Mouse (Mus musculus): Measurements from ENCODE around the gene Tmcc1.
"Not testable (repeated sequence)": the region's sequence is repeated elsewhere in the genome, so short reads cannot be mapped to it uniquely, and the experiment has no call there.

Gene Tmcc1

DNA sequence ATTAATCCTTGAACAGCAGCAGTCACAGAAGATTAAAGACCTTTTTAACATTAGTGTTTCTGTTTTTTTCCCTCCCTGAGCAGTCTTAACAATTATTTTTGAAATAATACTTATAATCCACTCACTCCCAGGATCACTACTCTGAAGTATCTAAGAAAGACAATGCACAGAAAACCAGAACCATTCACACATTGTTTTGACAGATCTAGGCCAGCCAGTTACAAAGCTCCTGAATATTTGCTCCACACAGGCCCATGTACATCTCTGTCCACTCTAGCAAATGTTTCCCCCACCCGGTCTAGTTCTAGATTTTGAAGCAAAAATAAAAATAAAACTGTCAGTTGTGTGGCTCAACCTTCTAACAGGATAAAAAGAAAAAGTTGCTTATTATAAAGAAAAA is 45.9 kb downstream of the Tmcc1 start:
- DNase-seq (ENCODE audit: low read depth, low spot score): no peak

DNA sequence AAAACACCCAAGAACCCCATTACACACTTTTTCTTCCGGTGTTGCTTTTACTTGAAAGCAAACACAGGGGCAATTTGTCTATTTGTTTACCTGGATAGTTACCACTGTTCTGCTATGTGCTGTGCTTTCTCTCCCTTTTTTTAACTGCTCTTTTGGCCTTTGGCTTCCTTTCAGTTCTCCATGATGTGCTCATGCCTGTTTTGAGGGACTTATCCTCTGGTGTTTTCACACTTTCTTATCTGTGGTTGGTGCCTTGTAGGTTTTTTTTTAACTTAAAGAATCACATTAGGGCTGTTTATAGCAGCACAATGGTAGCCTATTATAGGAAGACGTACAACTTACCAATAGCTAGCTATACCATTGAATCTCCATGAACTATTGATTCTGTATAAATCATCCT is 51.6 kb downstream of the Tmcc1 start:
- DNase-seq (ENCODE audit: low read depth, low spot score): no peak

DNA sequence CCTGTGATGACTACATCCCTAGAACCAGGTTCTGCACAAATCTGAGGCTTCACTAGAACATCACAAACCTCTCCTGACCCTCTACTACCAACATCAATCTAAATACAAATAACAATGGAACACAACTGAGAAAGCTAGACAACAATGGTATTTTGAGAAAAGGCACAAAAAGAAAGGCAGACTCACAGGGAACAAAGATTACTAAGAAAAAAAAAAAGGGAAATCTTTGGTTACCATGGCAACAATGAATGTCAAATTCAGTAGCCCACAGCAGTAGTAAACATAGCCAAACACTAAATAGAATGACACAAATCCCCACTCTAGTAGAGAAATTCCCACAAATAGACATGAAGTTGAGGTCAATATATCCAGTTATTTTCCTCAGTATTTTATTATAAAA is 52.5 kb downstream of the Tmcc1 start:
- DNase-seq (ENCODE audit: low read depth, low spot score): no peak

DNA sequence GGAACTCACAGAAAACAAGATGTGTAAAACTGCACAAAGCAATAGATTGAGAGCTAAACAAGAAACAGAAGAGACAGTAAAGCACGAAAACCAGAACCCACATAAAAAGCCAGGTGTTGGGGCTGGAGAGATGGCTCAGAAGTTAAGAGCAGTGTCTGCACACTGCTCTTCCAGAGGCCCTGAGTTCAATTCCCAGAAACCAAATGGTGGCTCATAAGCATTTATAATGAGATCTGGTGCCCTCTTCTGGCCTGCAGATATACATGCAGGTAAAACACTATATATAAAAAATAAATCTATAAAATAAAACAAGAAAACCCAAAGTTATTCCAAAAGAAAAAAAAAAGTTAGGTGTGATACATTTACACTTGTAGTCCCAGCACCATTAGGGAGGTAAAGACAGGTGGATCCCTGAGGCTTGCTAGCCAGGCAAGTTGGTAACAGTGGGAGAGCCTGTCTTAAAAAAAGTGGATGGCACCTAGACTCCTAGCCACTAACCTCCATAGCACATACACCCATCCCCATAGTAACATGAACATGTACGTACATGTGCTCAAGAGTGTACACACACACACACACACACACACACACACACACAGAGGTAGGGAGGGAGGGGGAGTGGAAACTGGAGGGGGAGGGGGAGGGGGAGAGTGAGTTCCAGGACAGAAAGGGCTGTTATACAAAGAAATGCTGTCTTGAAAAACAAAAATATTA is 54.0 kb downstream of the Tmcc1 start:
- DNase-seq (ENCODE audit: low read depth, low spot score): no peak

DNA sequence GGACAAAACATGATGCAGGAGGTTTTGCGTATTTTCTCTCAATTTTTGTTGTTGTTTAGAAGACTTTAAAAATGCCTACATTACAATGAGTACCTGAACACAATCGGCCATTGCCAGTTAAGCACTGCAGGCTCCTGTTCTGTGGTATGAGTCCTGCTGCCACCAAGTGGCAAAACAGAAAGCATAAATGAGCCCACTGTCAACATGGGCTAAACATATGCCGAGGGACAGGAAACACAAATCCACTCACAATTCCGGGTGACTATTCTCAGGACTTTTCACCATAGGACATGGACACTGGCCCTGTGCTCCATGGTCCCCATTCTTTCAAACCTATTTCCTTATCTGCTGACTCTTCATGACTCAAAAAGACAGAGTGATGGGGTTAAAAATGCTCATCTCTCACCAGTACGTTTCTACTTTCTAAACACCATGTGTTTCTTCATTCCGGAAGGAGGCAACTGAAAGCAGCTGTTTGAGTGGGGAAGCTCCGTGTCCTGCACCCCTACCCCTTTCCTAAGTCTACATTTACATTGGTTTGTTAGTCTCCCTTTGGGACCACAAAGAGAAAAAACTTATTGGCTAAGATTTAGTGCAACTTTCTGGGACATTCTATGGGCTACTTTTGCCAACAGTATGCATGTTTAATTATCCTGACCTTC is 57.2 kb downstream of the Tmcc1 start:
- DNase-seq (ENCODE audit: low read depth, low spot score): peak; percentile 21

DNA sequence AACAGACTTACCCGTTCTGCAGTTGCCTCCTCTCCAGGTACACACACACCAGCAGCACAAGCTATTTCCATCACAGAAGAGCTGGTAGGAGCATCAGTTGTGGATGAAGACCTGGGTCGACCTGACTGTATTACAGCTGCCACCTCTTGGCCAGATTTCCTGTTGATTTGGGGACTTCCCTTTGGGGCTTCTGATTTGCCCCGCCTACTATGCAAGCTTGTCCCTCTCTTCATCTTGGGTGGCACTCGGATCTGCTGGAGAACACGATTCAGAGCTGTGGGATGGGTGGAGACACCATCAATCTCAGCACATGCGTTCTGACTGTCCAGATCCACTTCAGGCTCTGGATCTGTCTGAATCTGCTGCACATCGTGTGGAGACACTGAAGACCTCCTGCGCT is 59.5 kb downstream of the Tmcc1 start:
- DNase-seq (ENCODE audit: low read depth, low spot score): peak; percentile 5

DNA sequence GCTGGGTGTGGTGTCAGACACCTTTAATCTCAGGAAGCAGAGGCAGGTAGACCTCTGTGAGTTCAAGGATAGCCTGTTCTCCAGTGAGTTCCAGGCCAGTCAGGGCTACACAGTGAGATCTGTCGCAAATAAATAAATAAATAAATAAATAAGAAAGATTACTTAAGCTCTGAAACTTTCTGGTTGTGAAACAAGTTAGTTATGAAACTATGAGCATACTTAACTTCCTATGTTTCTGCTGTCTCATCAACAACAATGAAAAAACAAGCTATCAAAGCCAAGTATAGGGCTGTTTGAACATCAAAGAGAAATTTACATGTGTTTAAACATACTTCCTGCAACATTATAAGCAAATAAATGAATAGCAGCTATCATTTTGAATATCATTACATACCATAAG is 61.5 kb downstream of the Tmcc1 start:
- no peak for DNase-seq (ENCODE audit: low read depth, low spot score)

DNA sequence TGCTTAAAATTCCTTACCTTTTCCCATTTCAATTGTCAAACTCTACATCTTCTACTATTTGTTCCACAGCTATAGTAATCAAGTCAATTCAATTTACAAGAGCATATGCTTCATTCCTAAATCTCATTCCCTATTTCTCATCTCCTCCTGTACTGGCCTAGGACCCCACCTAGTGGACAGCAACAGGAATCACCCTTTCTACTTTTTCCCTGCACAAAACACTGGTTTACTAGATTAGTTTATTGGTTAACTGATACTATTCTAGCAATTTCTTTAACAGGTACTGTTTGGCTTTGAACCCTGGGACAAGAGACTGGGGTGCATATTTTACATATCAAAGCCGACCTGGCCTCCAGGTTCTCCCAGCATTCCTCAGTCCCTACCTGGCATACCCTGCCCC is 64.6 kb downstream of the Tmcc1 start:
- peak; percentile 59 for DNase-seq (ENCODE audit: low read depth, low spot score)

DNA sequence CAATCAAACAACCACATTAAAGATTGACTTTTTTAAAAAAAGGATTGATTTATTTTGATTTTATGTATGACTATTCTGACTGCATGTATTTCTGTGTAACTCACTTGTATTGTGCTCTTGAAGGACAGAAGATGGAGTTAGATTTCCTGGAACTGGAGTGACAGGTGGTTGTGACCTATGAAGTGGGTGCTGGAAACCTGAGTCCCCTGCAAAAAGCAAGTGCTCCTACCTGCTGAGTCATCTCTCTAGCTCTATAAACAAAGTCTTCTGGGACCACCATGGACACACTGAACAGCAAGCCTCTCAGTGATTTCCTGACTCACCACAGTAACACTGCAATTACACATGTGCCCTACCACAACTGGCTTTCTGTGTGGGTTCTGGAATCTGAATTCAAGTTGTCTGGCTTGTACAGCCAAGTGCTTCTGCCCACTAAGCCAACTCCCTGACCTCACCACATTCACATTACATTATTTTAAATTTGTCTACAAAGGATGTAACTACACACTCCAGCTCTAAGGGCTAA is 65.3 kb downstream of the Tmcc1 start:
- DNase-seq (ENCODE audit: low read depth, low spot score): no peak

DNA sequence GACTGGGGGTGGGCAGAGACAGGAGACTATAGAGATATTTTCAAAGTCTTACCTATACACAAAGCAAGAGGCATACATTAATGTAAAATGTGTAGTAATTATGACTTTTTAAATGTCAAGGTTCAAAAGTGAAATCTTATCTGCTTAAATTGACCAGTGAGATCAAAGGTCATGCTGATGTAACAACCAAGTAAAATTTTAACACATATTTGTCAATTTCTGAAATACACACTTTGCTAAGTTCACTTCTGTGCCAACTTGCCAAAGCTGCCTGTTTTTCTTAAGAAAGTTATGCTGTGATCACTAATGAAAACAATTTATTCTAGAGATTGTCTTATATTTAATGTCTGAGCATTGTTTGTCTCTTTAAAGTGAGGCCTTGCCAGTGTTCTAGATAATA is 66.7 kb downstream of the Tmcc1 start:
- no peak for DNase-seq (ENCODE audit: low read depth, low spot score)

DNA sequence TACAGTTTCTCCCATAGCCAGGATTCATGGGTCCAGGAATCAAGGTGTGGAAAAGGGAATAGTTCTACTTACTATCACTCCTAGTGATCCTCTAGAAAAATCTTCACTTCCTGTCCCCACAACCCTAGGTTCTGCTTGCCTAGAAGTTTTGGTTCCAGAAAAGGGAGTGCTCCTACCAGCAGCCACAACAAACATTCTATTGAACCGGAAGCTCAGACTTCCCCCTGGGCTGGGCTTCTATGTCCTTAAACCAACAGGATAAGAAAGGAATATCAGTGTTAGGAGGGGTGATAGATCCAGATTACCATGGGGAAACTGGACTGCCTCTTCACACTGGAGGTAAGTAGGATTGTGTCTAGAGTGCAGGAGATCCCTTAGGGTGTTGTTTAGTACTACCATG is 70.4 kb downstream of the Tmcc1 start:
- DNase-seq (ENCODE audit: low read depth, low spot score): no peak

DNA sequence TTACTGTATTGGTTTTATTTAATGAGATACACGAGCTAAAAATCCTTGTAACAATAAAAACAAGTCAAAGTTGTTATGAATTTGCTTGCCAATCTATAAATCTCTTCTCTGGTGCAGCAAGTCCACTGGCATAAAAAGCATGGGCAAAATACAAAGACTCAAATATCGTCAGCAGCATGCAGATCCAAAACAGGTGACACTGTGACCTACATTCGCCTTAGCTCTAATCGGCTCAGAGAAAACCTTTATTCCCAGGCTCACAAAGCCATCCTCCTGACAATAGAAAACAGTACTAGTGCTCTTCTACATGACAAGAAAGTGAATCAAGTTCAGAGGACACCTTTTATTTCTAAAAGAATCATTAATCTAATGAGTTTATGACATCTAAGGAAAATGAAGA is 73.6 kb downstream of the Tmcc1 start:
- DNase-seq (ENCODE audit: low read depth, low spot score): no peak

DNA sequence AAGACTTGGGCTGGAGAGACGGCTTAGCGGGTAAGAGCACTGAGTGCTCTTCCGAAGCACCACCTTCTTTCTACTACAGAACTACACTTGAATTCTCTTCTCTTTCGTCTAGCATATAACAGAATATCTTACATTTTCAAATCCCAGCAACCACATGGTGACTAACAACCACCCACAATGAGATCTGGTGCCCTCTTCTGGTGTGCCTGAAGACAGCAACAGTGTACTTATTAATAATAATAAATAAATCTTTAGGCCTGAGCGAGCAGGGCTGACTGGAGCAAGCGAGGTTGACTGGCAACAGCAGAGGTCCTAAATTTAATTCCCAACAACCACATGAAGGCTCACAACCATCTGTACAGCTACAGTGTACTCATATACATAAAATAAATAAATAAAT is 76.7 kb downstream of the Tmcc1 start:
- not testable (repeated sequence) for DNase-seq (ENCODE audit: low read depth, low spot score)

DNA sequence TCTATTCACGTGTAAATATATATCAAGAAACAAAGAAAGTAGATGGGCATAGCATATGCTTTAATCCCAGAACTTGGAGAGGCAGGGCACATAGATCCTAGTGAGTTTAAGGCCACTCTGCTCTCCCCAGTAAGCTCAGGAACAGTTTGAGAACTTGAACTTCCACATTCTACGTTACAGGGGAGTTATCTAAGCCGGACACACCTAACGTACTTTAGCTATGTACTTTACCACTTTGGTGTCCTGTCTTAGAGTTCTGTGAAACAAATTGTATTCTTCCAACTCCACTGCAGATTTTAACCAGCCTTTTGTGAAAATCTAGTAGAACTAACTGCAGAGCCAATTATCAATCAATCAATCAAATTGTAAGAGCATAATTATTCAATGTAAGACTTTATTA is 82.7 kb downstream of the Tmcc1 start:
- DNase-seq (ENCODE audit: low read depth, low spot score): no peak

DNA sequence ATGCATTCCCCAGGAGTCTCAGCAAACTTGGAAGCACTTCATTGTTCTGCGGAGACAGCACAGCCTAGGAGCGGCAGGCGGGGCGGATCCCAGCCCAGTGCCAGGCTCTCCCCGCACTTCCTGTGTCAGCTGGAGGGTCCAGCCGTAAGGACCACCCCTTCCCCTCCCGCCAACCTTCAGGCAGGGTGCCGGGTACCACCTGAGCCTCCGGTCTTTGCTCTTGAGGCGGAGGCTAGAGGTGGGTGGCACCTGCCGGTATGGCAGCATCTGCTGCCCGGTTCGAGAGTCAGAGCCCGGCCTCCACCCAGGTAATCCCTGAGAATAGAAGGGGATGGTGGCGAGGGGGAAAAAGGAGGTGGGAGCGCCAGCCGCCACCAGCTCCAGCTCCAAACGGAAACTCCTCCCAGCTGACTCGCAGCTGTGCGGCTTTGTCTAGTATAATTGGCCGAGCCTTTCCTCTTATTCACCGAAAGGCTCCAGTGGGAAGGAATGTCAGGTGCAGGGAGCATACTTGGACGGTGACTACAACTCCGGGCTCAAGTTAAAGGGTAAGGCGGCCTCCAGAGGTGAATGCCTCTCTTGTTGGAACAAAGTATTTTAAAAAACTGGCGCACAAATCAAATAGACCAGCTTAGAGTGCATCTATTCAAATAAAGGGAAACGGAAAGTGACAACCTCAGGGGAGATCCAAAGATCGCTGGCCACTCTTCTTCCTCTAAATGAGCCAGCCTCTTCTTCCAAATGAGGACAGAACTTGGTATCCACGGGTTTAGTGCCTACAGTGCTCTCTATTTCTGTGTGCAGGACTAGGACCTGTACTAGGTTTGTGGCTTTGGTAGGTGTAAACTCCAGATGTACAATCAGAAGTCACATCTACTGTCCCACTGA is 85.6 kb downstream of the Tmcc1 start:
- peak; percentile 83 for DNase-seq (ENCODE audit: low read depth, low spot score)

DNA sequence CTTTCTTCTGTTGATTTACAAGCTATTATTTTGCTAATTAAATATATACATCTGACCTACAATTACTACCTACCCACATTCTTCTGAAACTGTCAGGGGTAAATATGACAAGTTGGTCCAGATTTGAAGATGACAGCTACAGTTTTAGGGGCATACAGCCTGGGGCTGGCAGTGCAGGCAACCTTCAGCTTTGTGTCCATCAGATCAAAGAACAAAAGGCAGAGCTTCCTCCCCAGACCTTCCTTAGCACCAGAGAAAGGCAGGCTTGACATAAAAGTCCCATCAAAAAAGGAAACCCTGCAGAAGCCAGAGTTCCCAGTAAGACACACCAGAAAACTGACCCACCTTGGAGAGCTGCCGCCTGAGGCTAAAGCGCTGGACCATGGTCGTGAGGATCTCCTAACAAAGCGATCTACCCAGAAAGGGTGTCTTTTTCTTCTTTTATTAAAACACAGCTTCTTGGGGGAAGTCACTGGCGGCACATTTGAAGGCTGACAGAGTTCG is 86.3 kb downstream of the Tmcc1 start:
- DNase-seq (ENCODE audit: low read depth, low spot score): no peak

DNA sequence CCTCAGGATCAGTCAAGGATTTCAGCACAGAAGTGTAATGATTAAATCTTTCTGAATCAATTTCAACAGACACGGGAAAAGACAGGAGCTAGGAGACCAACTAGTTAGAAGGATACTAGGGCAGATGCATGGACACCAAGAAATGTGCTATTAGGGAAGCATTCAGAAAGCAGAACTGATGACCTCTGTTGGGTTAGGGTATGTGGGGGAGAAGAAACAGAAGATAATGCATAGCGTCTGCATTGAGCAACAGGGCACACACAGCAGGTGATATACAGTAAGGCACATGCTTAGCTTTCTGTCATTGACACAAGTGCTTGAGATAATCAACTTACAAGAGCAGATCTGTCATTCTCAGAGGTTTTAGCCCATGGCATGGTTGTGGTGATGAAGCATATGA is 95.7 kb downstream of the Tmcc1 start:
- no peak for DNase-seq (ENCODE audit: low read depth, low spot score)

DNA sequence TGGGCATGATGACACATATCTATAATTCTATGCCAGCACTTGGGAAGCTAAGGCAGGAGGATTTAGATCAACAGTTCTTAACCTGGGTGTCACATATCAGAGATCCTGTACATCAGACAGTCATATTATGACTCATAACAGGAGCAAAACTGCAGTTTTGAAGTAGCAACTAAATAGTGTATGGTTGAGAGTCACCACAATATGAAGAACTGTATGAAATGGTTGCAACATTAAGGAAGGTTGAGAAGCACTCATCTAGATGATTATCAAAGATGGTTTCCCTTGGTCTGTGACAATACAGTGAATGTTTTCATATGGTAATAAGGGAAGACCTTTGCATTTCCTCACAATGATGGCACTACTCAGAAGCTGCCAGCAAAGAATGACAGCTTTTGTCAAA is 103.9 kb downstream of the Tmcc1 start:
- no peak for DNase-seq (ENCODE audit: low read depth, low spot score)

DNA sequence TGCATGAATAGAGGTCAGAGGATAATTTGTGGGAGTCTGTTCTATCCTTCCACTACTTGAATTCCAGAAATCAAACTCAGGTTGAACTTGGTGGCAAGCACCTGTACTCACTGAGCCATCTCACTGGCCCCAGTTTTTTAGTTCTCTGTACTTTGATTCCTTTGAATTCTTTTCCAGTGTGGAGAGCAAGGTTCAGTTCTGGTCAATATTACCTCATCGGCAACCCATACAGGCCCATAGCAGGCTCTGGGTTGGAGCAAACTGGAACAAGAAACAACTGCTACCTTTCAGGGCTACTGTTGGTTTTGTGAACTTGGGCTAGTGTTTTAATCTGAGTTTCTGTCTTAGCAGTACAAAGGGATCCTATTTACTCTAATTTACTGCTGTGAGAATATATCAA is 107.2 kb downstream of the Tmcc1 start:
- DNase-seq (ENCODE audit: low read depth, low spot score): no peak

DNA sequence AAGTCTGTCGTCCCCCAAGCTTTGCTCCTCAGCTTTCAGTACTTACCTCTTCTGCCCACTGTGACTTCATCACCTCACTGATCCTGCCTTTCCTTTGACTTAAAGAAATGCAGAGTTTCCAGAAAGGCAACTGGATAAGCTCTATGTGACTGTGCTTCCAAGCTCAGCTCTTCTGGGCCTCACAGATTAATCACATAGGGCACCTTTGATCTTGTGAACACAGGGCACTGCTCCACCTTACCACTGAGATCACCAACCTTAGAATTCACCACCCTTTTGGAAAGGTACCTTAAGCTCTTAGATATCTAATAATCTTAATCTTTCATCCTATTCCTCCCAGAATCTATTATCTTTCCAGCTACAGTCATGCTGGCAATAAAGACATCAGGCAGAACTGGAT is 111.0 kb downstream of the Tmcc1 start:
- DNase-seq (ENCODE audit: low read depth, low spot score): no peak

DNA sequence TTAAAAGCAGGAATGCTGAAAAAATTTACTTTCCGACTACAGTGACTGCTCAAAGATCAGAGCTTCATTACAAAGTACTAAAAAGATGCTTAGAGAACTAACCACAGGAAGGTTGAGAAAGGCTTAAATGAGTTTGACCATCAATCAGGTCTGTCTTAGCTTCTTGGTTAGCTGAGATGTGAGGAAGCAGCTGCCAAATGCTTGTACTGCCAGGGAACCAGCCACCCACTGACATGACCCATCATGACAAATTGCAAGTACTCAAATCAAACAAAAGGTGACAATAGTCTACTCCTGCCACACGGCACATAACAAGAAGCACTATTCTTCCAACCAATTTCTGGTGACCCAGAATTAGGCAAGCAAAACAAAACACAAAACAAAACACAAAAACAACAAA is 111.9 kb downstream of the Tmcc1 start:
- peak; percentile 42 for DNase-seq (ENCODE audit: low read depth, low spot score)

DNA sequence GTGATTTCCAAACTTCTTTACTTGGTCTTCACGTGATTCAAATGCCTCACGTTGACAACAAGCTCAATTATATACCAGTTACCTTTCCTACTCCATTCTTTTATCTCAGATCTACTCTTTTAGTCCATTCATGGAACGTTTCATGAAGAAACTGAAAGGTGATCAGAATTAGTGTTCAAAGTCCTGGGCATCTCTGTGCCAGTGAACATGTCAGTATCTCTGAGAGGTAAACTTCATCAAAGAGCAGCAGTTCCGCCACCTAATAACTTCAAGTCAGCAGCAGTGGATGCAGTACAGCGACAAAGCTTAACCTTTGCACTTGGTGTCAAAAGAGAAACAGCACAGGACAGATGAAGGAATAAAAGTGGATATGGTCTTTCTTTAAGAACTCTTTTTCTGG is 112.5 kb downstream of the Tmcc1 start:
- no peak for DNase-seq (ENCODE audit: low read depth, low spot score)
